Mouse (Mus musculus) megakaryocyte-erythroid progenitor cell, adult 5-6 weeks (primary cell): ENCODE results near the gene 1700029F12Rik. TPM values are rescaled to one million over a fixed set of nuclear protein-coding genes. Genes with fewer than 3 reads are reported as not detected.

ENCODE experiments used
- ATAC-seq: replicated peaks from 2 replicates; pipeline ENCODE4 v1.8.0; 2016; ENCODE audit warnings: mild to moderate bottlenecking, inconsistent platforms; ENCODE audit not compliant: severe bottlenecking, poor library complexity, low FRiP score, low TSS enrichment
- total RNA-seq, 2 experiments: library from RNA; stranded (forward) in 1 of 2; stranded (reverse) in 1 of 2; fragments of 200-1000, 215-1000 nt in 1 of 2; fragments of >200 nt in 1 of 2; fragmentation: Nextera tagmentation in 1 of 2; gene quantifications; 2 replicates each; pipeline ENCODE4 v1.2.3; 2014 to 2017

1700029F12Rik gene
- total RNA-seq, 2 experiments from 2014 or later, result not detected

GRCm38 (mm10) chr13:97052667-97053066 lies 18.5 kb upstream of the 1700029F12Rik start:
- peak; percentile 61; the same call in 1 of the 2 replicates for ATAC-seq

DNA sequence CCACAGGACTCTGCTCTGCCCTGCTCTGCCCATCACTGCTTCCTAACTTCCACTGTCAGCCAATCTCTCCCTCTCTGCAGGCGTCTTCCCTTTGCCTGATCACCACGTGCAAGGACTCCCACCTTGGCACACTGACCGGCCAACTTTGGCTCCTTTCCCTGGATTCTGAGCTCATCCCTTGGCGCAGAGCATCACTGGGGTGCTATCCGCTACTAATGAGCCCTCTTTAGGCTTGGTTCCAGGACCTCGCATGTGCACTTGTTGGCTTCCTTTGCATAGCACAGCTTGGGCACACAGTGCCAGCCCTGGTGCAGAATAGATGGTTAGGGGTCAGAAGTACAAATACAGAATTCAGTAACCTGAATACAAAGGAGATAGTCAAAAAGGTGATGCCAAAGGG lies 17.0 kb upstream of the 1700029F12Rik start:
- no peak for ATAC-seq

DNA sequence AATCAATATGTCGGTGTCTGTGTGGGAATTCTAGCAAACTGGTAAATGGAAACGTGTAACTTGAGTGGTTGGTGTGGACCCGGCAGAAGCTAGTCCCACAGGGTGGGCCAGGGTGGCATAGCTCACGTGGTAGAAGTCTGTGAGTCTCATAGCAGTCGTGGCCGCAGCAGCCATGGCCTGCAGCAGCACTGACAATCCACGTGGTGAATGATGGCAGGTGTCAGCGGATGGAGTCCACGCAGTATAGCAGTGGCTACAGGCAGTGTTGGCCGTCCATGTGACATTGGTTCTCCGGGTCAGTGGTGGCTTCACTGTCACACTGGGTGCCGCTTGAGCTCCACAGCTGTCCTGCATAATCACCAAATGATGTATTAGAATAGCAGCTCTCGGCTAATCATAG lies 4.1 kb downstream of the 1700029F12Rik start:
- no peak for ATAC-seq

- ATAC-seq, result no peak
Measured at GRCm38 (mm10) chr13:97021906-97022305, 12.3 kb downstream of the 1700029F12Rik start.

- ATAC-seq, result no peak
Measured at GRCm38 (mm10) chr13:97020122-97020521, 14.0 kb downstream of the 1700029F12Rik start.

GRCm38 (mm10) chr13:97017711-97018110 lies 16.5 kb downstream of the 1700029F12Rik start:
- no peak for ATAC-seq

- ATAC-seq, result no peak
Measured at GRCm38 (mm10) chr13:97014366-97014765, 19.8 kb downstream of the 1700029F12Rik start.

GRCm38 (mm10) chr13:97008266-97009153 lies 25.7 kb downstream of the 1700029F12Rik start:
- ATAC-seq, result peak; percentile 58

DNA sequence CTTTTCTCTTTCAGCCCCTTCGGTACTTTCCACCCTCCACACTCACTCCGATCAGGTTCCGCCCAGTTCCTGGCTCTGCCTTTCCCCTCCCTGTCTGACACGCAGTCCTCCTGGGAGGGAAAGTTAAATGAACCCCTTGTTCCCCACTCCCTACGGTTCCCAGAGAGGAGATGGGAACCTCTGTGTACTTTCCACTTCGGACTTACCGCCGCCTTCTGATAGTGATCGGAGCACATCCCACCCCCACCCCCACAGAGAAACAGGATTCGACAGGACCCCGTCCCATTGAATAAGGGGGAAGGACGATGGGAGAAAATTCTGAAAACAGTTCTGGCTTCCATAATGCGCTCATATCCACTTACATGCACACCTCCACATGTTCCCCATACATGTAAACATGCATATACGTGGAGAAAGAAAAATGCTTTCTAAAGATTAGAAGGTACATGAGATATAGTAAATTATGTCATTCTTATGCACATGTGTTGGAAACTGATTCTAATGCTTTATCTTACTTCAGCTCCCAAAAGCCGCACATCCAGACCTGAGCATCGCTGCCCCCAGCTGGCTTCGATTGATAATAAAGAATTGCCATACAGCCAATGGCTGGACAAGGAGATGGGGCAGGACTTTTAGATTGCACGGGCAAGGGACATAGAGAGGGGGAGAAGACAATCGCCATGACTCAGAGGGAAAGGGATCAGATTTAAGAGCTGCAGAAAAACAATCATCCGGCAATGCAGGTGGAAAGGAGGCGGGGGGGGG lies 26.5 kb downstream of the 1700029F12Rik start:
- peak; percentile 91 for ATAC-seq

DNA sequence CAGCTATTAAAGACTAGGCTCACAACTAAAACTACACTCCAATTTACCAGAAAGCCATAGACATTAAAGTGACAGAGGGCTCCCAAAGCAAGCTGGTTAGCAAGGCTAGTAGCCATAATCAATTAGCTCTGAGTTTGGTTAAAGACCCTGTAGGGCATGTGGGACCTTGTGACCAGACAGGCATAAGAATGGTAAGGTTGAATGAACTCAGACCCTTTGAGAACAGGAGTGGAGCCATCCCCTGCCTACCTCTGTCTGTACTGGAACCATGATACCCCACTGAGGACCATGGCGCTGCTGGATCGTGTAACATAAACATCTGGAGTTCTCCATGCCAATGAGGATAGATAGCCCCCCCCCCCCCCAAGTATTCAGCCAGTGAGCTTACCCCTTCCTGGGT lies 27.4 kb downstream of the 1700029F12Rik start:
- no peak for ATAC-seq

GRCm38 (mm10) chr13:96997080-96997479 lies 37.1 kb downstream of the 1700029F12Rik start:
- ATAC-seq, result no peak

GRCm38 (mm10) chr13:96995243-96995642 lies 38.9 kb downstream of the 1700029F12Rik start:
- ATAC-seq, result no peak

GRCm38 (mm10) chr13:96993291-96993989 lies 40.7 kb downstream of the 1700029F12Rik start:
- no peak for ATAC-seq

GRCm38 (mm10) chr13:96990561-96991265 lies 43.4 kb downstream of the 1700029F12Rik start:
- no peak for ATAC-seq

- no peak for ATAC-seq
Measured at GRCm38 (mm10) chr13:96990045-96990444, 44.1 kb downstream of the 1700029F12Rik start.

DNA sequence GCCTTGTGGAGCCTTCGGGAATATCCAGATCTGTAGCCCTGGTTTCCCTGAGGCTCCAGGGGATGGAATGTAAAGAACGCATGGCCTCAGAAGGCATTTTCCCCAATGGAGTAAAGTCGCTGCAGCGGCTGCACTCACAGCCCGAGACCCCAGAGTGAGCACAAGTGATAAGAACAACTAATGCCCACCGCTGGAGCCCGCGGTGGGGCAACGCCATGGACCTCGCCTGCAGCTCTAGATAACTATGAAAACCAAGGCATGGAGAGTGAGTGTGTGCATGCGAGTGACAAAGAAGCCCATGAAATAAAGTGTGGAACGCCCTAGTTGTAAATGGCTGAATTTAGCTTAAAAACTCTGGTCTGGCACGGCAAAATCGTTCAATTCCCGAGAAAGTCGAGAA lies 45.0 kb downstream of the 1700029F12Rik start:
- ATAC-seq, result no peak

DNA sequence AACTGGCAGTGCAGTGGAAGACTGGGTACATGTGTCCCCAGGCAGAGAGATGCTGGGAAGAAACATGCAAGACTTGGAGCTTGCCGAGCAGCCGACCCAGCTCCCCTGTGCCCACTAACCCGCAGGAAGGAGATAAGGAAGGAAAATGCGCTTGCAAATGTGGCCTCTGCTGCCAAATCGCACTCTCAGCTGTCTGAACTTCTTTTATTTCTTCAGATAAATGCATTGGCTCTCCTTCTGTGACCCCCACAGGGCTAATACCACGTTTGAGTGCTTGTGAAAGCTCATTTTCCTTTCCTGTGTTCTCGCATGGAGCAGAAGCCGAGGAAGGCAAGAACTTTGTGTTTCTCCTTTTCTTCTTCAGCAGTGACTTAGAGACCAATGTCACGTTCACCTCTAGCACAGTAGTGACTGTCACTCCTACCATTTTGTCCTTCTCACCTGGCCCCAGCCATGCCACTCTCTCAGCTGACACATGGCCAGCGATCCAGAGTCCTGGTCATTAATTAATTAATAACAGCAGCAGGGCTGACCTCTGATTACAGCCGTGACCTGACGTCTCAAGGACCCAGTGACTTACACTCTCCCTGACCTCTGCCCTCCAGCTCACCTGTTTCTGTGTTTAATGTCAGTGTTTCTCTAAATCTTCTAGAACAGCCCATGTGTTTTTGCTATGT lies 48.4 kb downstream of the 1700029F12Rik start:
- peak; percentile 36; the same call in 1 of the 2 replicates for ATAC-seq

DNA sequence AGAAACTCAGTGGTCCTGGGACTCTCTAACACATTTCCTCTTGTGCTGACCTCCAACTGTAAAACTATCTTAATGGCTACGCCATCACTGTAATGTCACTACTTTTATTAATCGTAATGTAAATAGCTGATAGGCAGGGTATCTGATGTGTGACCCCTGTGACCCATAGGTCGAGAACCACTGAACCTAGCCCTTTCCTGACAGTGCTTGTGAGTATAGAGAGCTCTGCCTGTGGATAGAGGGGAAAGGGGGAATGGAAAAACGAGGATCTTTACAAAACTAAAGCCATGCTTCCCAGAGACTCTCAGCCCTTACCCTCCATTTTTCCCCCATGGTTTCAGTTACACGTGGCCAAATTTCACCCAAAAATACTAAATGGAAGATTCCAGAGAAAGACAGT lies 49.5 kb downstream of the 1700029F12Rik start:
- no peak for ATAC-seq
